Mouse (Mus musculus) limb, embryonic 15.5 days (tissue): ENCODE results near the gene Rab33b. TPM values are rescaled to one million over a fixed set of nuclear protein-coding genes. Genes with fewer than 3 reads are reported as not detected.
A peak's percentile ranks its signal among the peaks of the same experiment; 100 is the strongest.

ENCODE experiments used
- ATAC-seq: fragments of 200-750 bp; cut with Nextera tagmentation; 2 replicates; pipeline ENCODE4 v1.8.0; 2017; ENCODE audit warnings: low read depth, moderate TSS enrichment; ENCODE audit not compliant: insufficient number of reproducible peaks, low FRiP score, low TSS enrichment
- H3K27ac ChIP-seq: fragments of 300-500 bp; sonication (generic); 2 replicates; pipeline ENCODE4 v1.5.1; 2015; ENCODE audit warnings: moderate library complexity, mild to moderate bottlenecking, inconsistent platforms
- H3K27me3 ChIP-seq: fragments of 300-500 bp; sonication (generic); 2 replicates; pipeline ENCODE4 v1.6.1; 2015; ENCODE audit warnings: inconsistent platforms
- H3K36me3 ChIP-seq: fragments of 300-500 bp; sonication (generic); 2 replicates; pipeline ENCODE4 v1.6.1; 2015; ENCODE audit warnings: inconsistent platforms
- H3K4me1 ChIP-seq: fragments of 300-500 bp; sonication (generic); 2 replicates; pipeline ENCODE4 v1.6.1; 2015; ENCODE audit warnings: inconsistent platforms
- H3K4me2 ChIP-seq: fragments of 300-500 bp; sonication (generic); 2 replicates; pipeline ENCODE4 v1.6.1; 2015; ENCODE audit warnings: mild to moderate bottlenecking, inconsistent platforms
- H3K4me3 ChIP-seq: fragments of 300-500 bp; sonication (generic); 2 replicates; pipeline ENCODE4 v1.5.1; 2015; ENCODE audit warnings: mild to moderate bottlenecking, inconsistent platforms
- H3K9ac ChIP-seq: fragments of 300-500 bp; sonication (generic); 2 replicates; pipeline ENCODE4 v1.6.1; 2015; ENCODE audit warnings: inconsistent platforms
- H3K9me3 ChIP-seq: fragments of 300-500 bp; sonication (generic); 2 replicates; pipeline ENCODE4 v1.6.1; 2016; ENCODE audit warnings: inconsistent platforms
- WGBS: fragments of 180-500 bp; shearing (Covaris S2); methylation state at CpG from one replicate; pipeline ENCODE4 v1.1.7; 2015; 5-methylcytosine and 5-hydroxymethylcytosine counted together
- polyA plus RNA-seq: library from polyadenylated mRNA; unstranded; fragments of >200 nt; fragmentation: Nextera tagmentation; extraction: Ambion mirVana; gene quantifications from 2 replicates; pipeline ENCODE4 v1.2.1, GENCODE M21; 2015

The Rab33b gene
- polyA plus RNA-seq, 1 experiment from 2014 or later, result 29.5 TPM

GRCm38 (mm10) chr3:51490088-51490753 lies 6.5 kb downstream of the Rab33b start:
- no peak overlapping the region for H3K9ac ChIP-seq
- 77% methylated on average over 7 of the region's 7 CpGs for WGBS
- no peak overlapping the region for H3K4me2 ChIP-seq
- no peaks in the 10 kb centered on the region for H3K27me3 ChIP-seq
- H3K27ac ChIP-seq, result peak overlapping the region; percentile 54; the same call in 1 of the 2 replicates
- no peak overlapping the region for H3K4me3 ChIP-seq
- peaks cover 15% of the 10 kb centered on the region for H3K36me3 ChIP-seq
- peaks cover 14% of the 10 kb centered on the region; the same call in 1 of the 2 replicates for H3K4me1 ChIP-seq
- H3K9me3 ChIP-seq, result no peaks in the 10 kb centered on the region
- ATAC-seq, result no peak

GRCm38 (mm10) chr3:51493272-51493838 lies 9.6 kb downstream of the Rab33b start:
- no peaks in the 10 kb centered on the region for H3K27me3 ChIP-seq
- H3K36me3 ChIP-seq, result peaks cover 22% of the 10 kb centered on the region
- no peaks in the 10 kb centered on the region for H3K9me3 ChIP-seq
- ATAC-seq, result no peak
- no peak overlapping the region for H3K4me3 ChIP-seq
- H3K27ac ChIP-seq, result no peak overlapping the region
- H3K4me1 ChIP-seq, result no peaks in the 10 kb centered on the region
- no peak overlapping the region for H3K9ac ChIP-seq
- 78% methylated on average over 13 of the region's 13 CpGs for WGBS
- H3K4me2 ChIP-seq, result no peak overlapping the region

GRCm38 (mm10) chr3:51494466-51494865 lies 10.7 kb downstream of the Rab33b start:
- peaks cover 22% of the 10 kb centered on the region for H3K36me3 ChIP-seq
- 81% methylated on average over 2 of the region's 2 CpGs for WGBS
- no peak for ATAC-seq
- H3K9me3 ChIP-seq, result no peaks in the 10 kb centered on the region
- no peak overlapping the region for H3K4me3 ChIP-seq
- no peak overlapping the region for H3K9ac ChIP-seq
- H3K27me3 ChIP-seq, result no peaks in the 10 kb centered on the region
- no peak overlapping the region for H3K27ac ChIP-seq
- no peak overlapping the region for H3K4me2 ChIP-seq
- H3K4me1 ChIP-seq, result no peaks in the 10 kb centered on the region

GRCm38 (mm10) chr3:51495646-51496045 lies 11.9 kb downstream of the Rab33b start:
- no peak for ATAC-seq
- Histone ChIP-seq H3K4me2 (no peak overlapping the region), H3K27ac (no peak overlapping the region), H3K9me3 (no peaks in the 10 kb centered on the region), H3K4me3 (no peak overlapping the region), H3K4me1 (no peaks in the 10 kb centered on the region), H3K27me3 (no peaks in the 10 kb centered on the region), H3K36me3 (peaks cover 22% of the 10 kb centered on the region), H3K9ac (no peak overlapping the region)
- 91% methylated on average over 9 of the region's 9 CpGs for WGBS

DNA sequence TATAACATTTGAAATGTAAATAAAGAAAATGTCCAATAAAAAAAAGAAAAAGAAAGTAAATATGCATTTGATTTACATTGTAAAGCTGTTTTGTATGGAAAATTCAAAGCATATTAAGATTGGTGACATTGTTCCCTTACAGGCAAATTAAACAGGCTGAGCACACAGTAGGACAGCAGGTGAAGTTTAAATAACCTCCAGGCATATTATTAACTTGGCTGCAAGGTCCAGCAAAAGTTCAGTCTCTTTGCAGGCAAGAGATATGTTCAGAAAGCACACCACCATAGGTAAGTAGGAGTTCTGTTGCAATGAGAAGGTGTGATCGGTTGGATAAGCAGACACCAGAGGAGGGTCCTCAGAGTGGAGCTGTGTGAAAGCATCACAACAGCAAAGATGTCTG lies 14.3 kb downstream of the Rab33b start:
- no peak overlapping the region for H3K4me3 ChIP-seq
- H3K4me1 ChIP-seq, result no peaks in the 10 kb centered on the region
- ATAC-seq, result no peak
- WGBS, result 95% methylated on average over 1 of the region's 1 CpGs
- H3K9ac ChIP-seq, result no peak overlapping the region
- H3K36me3 ChIP-seq, result peaks cover 22% of the 10 kb centered on the region
- no peak overlapping the region for H3K4me2 ChIP-seq
- no peak overlapping the region for H3K27ac ChIP-seq
- H3K9me3 ChIP-seq, result no peaks in the 10 kb centered on the region
- H3K27me3 ChIP-seq, result no peaks in the 10 kb centered on the region

GRCm38 (mm10) chr3:51498659-51499058 lies 14.9 kb downstream of the Rab33b start:
- 75% methylated on average over 5 of the region's 5 CpGs for whole genome bisulfite sequencing
- H3K9me3 ChIP-seq, result no peaks in the 10 kb centered on the region
- H3K4me1 ChIP-seq, result no peaks in the 10 kb centered on the region
- no peaks in the 10 kb centered on the region for H3K27me3 ChIP-seq
- no peak overlapping the region for H3K4me2 ChIP-seq
- no peak for ATAC-seq
- H3K4me3 ChIP-seq, result no peak overlapping the region
- no peak overlapping the region for H3K9ac ChIP-seq
- peaks cover 15% of the 10 kb centered on the region for H3K36me3 ChIP-seq
- no peak overlapping the region for H3K27ac ChIP-seq

DNA sequence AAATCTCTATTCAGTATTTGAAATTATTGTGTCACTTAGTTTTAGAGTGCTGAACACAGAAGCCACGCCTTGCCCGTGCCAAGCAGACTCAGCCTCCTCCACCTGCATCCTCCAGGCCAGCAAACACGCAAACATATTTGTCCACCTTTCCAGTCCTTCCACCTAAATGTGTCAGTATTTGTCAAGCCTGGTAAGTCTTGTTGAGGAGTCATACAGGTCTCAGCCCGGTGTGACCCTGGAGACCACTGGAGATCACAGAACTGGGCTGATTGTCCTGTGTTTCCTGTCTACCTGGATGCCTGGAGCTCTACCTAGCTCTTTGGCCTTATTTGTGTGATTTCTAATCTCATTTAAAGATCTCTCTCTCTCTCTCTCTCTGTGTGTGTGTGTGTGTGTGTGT lies 16.2 kb downstream of the Rab33b start:
- ATAC-seq, result no peak
- H3K4me3 ChIP-seq, result no peak overlapping the region
- no peak overlapping the region for H3K4me2 ChIP-seq
- H3K9ac ChIP-seq, result no peak overlapping the region
- H3K27me3 ChIP-seq, result no peaks in the 10 kb centered on the region
- H3K36me3 ChIP-seq, result peaks cover 10% of the 10 kb centered on the region; the same call in 1 of the 2 replicates
- no peaks in the 10 kb centered on the region for H3K9me3 ChIP-seq
- 85% methylated on average over 4 of the region's 4 CpGs for WGBS
- H3K27ac ChIP-seq, result no peak overlapping the region
- no peaks in the 10 kb centered on the region for H3K4me1 ChIP-seq

GRCm38 (mm10) chr3:51504385-51504952 lies 20.7 kb downstream of the Rab33b start:
- no peak overlapping the region for H3K4me3 ChIP-seq
- no peak overlapping the region for H3K4me2 ChIP-seq
- no peaks in the 10 kb centered on the region for H3K27me3 ChIP-seq
- no peak overlapping the region for H3K27ac ChIP-seq
- no peaks in the 10 kb centered on the region for H3K36me3 ChIP-seq
- no peak for ATAC-seq
- no peaks in the 10 kb centered on the region for H3K9me3 ChIP-seq
- no peaks in the 10 kb centered on the region for H3K4me1 ChIP-seq
- 70% methylated on average over 11 of the region's 11 CpGs for WGBS
- H3K9ac ChIP-seq, result no peak overlapping the region

DNA sequence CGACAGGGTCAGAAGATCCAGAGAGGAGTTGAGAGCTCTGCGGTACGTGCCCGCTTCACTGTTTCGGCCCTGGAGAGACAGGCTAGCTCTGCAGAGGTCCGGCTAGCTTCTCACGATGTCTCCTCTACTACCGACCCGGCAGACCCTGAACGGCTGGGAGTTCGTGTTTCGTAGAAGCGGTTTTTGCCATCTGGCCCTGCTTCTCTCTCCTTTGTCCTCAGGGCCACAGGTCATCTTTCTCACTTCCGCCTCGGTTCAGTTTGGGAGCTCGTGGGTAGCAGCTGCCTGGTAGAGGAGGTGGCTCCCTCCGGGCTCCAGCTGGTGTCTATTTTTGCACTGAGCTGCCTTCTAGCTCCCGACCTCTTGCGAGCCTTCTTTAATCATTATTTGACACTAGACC lies 21.7 kb downstream of the Rab33b start:
- H3K9ac ChIP-seq, result no peak overlapping the region
- ATAC-seq, result no peak
- H3K4me2 ChIP-seq, result no peak overlapping the region

GRCm38 (mm10) chr3:51510903-51511302 lies 27.2 kb downstream of the Rab33b start:
- H3K27me3 ChIP-seq, result no peaks in the 10 kb centered on the region
- H3K4me3 ChIP-seq, result no peak overlapping the region; the same call in 1 of the 2 replicates
- H3K4me2 ChIP-seq, result no peak overlapping the region

More for the DNA sequence above, 21.7 kb downstream of the Rab33b start:
- Histone ChIP-seq H3K4me1 (no peaks in the 10 kb centered on the region), H3K4me3 (no peak overlapping the region), H3K27ac (no peak overlapping the region), H3K9me3 (no peaks in the 10 kb centered on the region), H3K27me3 (no peaks in the 10 kb centered on the region), H3K36me3 (no peaks in the 10 kb centered on the region)
- WGBS, result 76% methylated on average over 19 of the region's 19 CpGs

GRCm38 (mm10) chr3:51511983-51512382 lies 28.3 kb downstream of the Rab33b start:
- 0 out of 2 replicates have a peak, but pooled peaks have one; percentile 32 for ATAC-seq
- H3K27me3 ChIP-seq, result no peaks in the 10 kb centered on the region
- no peak overlapping the region for H3K27ac ChIP-seq
- no peak overlapping the region for H3K4me3 ChIP-seq
- H3K9ac ChIP-seq, result no peak overlapping the region
- no peaks in the 10 kb centered on the region for H3K36me3 ChIP-seq
- H3K9me3 ChIP-seq, result no peaks in the 10 kb centered on the region
- H3K4me1 ChIP-seq, result 0 out of 2 replicates have a peak, but pooled peaks cover 2% of the 10 kb centered on the region
- WGBS, result 94% methylated on average over 5 of the region's 5 CpGs
- no peak overlapping the region for H3K4me2 ChIP-seq

More at GRCm38 (mm10) chr3:51510903-51511302, 27.2 kb downstream of the Rab33b start:
- Histone ChIP-seq H3K36me3 (no peaks in the 10 kb centered on the region), H3K9me3 (no peaks in the 10 kb centered on the region), H3K4me1 (no peaks in the 10 kb centered on the region), H3K9ac (no peak overlapping the region), H3K27ac (no peak overlapping the region)
- 29% methylated on average over 8 of the region's 8 CpGs for WGBS
- ATAC-seq, result no peak

DNA sequence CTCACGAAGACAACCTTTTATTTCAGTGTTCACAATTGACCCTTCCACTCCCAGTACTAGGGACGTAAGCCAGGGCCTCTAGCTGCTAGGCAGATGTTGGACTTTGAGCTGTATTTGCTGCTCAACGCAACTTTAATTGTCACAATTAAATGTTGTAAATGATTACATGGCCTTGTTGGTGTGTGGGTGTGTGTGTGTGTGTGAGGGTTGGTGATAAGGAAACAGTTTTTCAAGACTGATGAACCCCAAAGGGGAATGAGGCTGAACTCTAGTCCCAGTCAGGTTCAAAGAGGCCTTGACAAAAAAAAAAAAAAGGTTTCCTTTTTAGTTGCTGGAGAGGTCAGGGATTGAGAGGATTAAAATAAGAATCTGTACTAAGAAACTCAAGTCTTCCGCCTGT lies 33.7 kb downstream of the Rab33b start:
- Histone ChIP-seq H3K36me3 (peaks cover 34% of the 10 kb centered on the region), H3K27ac (no peak overlapping the region), H3K9ac (no peak overlapping the region), H3K4me2 (no peak overlapping the region), H3K27me3 (no peaks in the 10 kb centered on the region), H3K4me1 (0 out of 2 replicates have a peak, but pooled peaks cover 5% of the 10 kb centered on the region), H3K4me3 (no peak overlapping the region), H3K9me3 (no peaks in the 10 kb centered on the region)
- ATAC-seq, result no peak
- 76% methylated on average over 4 of the region's 4 CpGs for WGBS
